Mouse (Mus musculus): Measurements from ENCODE around the gene Ntn5. TPM values are rescaled to one million over a fixed set of nuclear protein-coding genes. Genes with fewer than 3 reads are reported as not detected.

The Ntn5 gene
- polyA plus RNA-seq, 1 experiment from 2014 or later, result 0.34 TPM

DNA sequence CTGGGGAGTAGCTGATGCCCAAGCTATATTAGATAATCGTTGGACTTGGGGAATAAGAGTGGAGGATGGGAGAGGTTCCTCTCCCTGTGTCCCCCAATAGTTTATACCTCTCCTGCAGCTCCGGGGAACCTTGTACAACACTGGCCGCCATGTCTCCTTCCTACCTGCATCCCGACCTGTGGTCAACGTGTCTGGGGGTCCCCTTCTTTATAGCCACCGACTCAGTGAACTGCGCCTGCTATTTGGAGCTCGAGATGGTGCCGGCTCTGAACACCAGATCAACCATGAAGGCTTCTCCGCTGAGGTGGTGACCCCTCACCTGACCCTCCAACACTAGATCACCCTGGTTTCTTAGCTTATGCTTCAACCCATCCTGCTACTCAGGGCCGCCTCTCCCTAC lies 18.5 kb downstream of the Ntn5 start:
- H3K36me3 ChIP-seq (ENCODE audit: control insufficient read depth, insufficient read depth, low read length), result no peaks in the 10 kb centered on the region
- WGBS, result 93% methylated on average over 11 of the region's 11 CpGs
- no peak for ATAC-seq
- no peak overlapping the region for H3K4me2 ChIP-seq (ENCODE audit: low read depth, low read length)
- H3K27ac ChIP-seq (ENCODE audit: low read length), result no peak overlapping the region
- H3K4me1 ChIP-seq (ENCODE audit: control insufficient read depth, insufficient read depth, low read length), result peaks cover 40% of the 10 kb centered on the region
- no peak overlapping the region for H3K9ac ChIP-seq (ENCODE audit: low read depth, low read length)
- no peak overlapping the region for H3K4me3 ChIP-seq (ENCODE audit: low read length)
- no peaks in the 10 kb centered on the region for H3K9me3 ChIP-seq (ENCODE audit: control insufficient read depth, low read length)
- peaks cover 24% of the 10 kb centered on the region for H3K27me3 ChIP-seq (replicated peaks; ENCODE audit: control insufficient read depth, insufficient read depth, low read length)

DNA sequence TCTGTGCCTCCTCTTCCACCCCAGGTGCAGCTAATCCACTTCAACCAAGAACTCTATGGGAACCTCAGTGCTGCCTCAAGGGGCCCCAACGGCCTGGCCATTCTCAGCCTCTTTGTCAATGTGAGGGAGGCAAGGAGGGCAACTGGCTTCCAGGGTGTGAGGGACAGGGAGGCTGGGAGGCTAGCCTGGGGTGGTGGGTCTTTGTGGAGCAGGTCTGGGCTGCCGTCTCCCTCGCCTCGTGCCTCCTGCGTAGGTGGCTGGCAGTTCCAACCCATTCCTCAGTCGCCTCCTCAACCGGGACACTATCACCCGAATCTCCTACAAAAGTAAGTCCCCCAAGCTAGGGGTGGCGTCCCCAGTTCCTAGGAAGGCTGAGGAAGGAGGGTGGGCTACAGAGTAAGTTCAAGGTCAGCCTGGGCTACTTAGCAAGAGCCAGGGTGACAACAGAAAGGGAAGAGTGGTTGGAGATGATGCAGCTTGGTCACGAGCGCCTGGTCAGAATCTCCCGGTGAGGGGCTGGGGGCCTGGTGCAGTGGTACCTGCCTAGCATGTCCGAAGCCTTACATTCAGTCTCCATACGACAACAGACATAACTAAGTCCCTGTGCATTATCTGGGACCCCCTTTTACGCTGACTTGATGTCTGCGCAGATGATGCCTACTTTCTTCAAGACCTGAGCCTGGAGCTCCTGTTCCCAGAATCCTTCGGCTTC lies 19.1 kb downstream of the Ntn5 start:
- Histone ChIP-seq H3K27ac (ENCODE audit: low read length) (no peak overlapping the region), H3K4me2 (ENCODE audit: low read depth, low read length) (no peak overlapping the region), H3K4me3 (ENCODE audit: low read length) (no peak overlapping the region), H3K9me3 (ENCODE audit: control insufficient read depth, low read length) (no peaks in the 10 kb centered on the region), H3K9ac (ENCODE audit: low read depth, low read length) (peak overlapping the region; percentile 68; the same call in 1 of the 2 replicates), H3K4me1 (ENCODE audit: control insufficient read depth, insufficient read depth, low read length) (peaks cover 45% of the 10 kb centered on the region), H3K27me3 (replicated peaks; ENCODE audit: control insufficient read depth, insufficient read depth, low read length) (peaks cover 24% of the 10 kb centered on the region), H3K36me3 (ENCODE audit: control insufficient read depth, insufficient read depth, low read length) (no peaks in the 10 kb centered on the region)
- 90% methylated on average over 17 of the region's 17 CpGs for WGBS
- no peak for ATAC-seq

DNA sequence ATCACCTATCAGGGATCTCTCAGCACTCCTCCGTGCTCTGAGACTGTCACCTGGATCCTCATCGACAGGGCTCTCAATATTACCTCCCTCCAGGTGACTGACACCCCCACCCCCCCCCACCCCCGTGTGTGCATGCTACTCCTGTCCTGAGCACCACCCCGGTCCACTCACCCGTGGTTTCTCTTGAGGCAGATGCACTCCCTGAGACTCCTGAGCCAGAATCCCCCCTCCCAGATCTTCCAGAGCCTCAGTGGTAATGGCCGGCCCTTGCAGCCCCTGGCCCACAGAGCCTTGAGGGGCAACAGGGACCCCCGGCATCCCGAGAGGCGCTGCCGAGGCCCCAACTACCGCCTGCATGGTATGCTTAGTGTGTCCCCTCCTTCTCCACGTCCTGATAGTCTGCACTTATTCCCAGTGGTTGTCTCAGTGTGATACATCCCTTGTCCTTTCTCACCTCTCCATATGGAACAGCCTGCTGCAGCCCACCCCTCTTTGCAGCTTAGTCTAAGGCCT lies 19.8 kb downstream of the Ntn5 start:
- no peaks in the 10 kb centered on the region for H3K9me3 ChIP-seq (ENCODE audit: control insufficient read depth, low read length)
- peak overlapping the region; percentile 96 for H3K4me2 ChIP-seq (ENCODE audit: low read depth, low read length)
- peak overlapping the region; percentile 70 for H3K4me3 ChIP-seq (ENCODE audit: low read length)
- peak overlapping the region; percentile 68 for H3K9ac ChIP-seq (ENCODE audit: low read depth, low read length)
- peaks cover 51% of the 10 kb centered on the region for H3K4me1 ChIP-seq (ENCODE audit: control insufficient read depth, insufficient read depth, low read length)
- no peaks in the 10 kb centered on the region for H3K36me3 ChIP-seq (ENCODE audit: control insufficient read depth, insufficient read depth, low read length)
- ATAC-seq, result no peak
- peak overlapping the region; percentile 89 for H3K27ac ChIP-seq (ENCODE audit: low read length)
- peaks cover 20% of the 10 kb centered on the region for H3K27me3 ChIP-seq (replicated peaks; ENCODE audit: control insufficient read depth, insufficient read depth, low read length)
- WGBS, result 49% methylated on average over 12 of the region's 12 CpGs

DNA sequence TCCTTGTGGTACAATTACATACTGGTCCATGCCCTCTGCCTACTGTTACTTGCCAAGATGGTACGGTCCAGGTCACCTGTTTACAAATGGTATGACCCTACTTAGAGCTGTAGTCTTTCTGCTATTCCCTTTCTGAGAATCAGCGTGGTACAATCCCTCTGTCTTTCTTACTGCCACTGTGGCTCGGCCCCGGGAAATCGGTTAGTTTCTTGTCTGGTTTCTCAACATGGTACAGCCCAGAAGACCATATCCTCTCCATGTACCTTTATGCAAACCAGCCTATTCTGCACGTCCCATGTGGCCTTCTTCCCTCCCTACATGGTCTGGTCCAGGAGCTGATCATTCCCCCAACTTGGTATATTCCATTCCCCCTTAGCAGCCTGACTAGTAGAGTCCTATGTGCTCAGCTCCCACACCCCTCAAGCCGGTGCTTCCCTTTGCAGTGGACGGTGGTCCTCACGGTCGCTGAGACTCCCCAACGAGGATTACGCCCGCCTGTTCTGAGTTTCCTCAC lies 20.3 kb downstream of the Ntn5 start:
- peak overlapping the region; percentile 96 for H3K4me2 ChIP-seq (ENCODE audit: low read depth, low read length)
- peaks cover 16% of the 10 kb centered on the region for H3K27me3 ChIP-seq (replicated peaks; ENCODE audit: control insufficient read depth, insufficient read depth, low read length)
- peak overlapping the region; percentile 68 for H3K9ac ChIP-seq (ENCODE audit: low read depth, low read length)
- whole genome bisulfite sequencing, result 1% methylated on average over 13 of the region's 13 CpGs
- peak overlapping the region; percentile 70 for H3K4me3 ChIP-seq (ENCODE audit: low read length)
- no peaks in the 10 kb centered on the region for H3K9me3 ChIP-seq (ENCODE audit: control insufficient read depth, low read length)
- peaks cover 56% of the 10 kb centered on the region for H3K4me1 ChIP-seq (ENCODE audit: control insufficient read depth, insufficient read depth, low read length)
- no peaks in the 10 kb centered on the region for H3K36me3 ChIP-seq (ENCODE audit: control insufficient read depth, insufficient read depth, low read length)
- ATAC-seq, result peak; percentile 47
- H3K27ac ChIP-seq (ENCODE audit: low read length), result peak overlapping the region; percentile 89

DNA sequence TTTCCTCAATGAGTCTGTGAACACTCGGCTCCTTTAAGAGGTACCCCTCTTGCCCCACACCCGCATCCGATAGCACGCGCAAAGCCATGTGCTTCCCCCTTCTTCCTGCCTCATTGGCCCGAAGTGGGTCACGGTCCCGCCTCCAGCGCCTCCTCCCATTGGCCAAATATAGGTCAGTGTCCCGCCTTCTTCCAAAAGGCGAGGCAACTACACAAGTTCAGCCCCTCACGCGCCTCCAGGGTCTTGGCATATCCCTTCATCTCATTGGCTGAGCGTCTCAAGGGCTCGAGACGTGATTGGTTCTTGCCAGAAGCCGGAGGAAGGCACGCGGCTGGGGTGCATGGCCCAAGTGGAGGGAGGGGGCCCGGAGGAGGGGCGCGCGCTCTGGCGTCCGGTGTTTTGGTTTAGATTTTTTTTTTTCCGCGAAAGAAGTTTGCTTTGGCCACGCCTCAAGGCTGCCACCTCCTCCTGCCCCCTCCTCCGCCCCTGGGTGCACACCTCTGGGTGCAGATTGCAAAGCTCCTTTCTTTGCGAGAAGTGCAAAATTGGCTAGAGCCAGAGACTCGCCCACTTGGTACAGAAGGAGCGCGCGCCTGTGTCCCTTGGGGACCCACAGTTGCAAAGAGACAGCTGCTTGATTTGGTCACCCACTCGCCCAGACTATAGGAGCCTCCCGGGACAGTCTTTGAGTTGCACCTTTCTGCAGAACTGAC lies 21.1 kb downstream of the Ntn5 start, which contains the start of gene Dbp:
TSS of gene Dbp (plus strand) at position 359 of the 713 bp plus-strand sequence.
- ATAC-seq, result peak; percentile 79
- peaks cover 10% of the 10 kb centered on the region for H3K27me3 ChIP-seq (replicated peaks; ENCODE audit: control insufficient read depth, insufficient read depth, low read length)
- H3K9ac ChIP-seq (ENCODE audit: low read depth, low read length), result peak within 1 kb of the TSS; percentile 76
- H3K27ac ChIP-seq (ENCODE audit: low read length), result peak within 1 kb of the TSS; percentile 93
- H3K4me3 ChIP-seq (ENCODE audit: low read length), result peak within 1 kb of the TSS; percentile 70
- H3K9me3 ChIP-seq (ENCODE audit: control insufficient read depth, low read length), result no peaks in the 10 kb centered on the region
- WGBS, result 0% methylated on average over 36 of the region's 36 CpGs
- H3K4me2 ChIP-seq (ENCODE audit: low read depth, low read length), result peak within 1 kb of the TSS; percentile 99
- peaks cover 54% of the 10 kb centered on the region for H3K4me1 ChIP-seq (ENCODE audit: control insufficient read depth, insufficient read depth, low read length)
- no peaks in the 10 kb centered on the region for H3K36me3 ChIP-seq (ENCODE audit: control insufficient read depth, insufficient read depth, low read length)

DNA sequence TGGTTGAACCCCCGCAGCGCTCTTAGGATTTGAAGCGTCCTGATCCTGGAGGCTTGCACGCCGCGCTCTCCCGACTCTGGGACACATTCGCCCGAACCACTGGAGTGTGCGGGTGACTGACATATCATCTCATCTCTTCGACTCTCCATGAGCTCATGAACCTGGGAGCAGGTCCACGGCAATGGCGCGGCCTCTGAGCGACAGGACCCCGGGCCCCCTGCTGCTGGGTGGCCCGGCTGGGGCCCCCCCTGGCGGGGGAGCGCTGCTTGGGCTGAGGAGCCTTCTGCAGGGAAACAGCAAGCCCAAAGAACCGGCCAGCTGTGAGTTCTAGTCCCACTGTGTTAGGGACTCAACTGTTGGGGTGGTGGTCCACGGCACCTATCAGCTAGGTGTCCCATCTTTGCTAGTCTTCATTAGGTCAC lies 21.6 kb downstream of the Ntn5 start:
- WGBS, result under 1% methylated on average over 21 of the region's 21 CpGs

DNA sequence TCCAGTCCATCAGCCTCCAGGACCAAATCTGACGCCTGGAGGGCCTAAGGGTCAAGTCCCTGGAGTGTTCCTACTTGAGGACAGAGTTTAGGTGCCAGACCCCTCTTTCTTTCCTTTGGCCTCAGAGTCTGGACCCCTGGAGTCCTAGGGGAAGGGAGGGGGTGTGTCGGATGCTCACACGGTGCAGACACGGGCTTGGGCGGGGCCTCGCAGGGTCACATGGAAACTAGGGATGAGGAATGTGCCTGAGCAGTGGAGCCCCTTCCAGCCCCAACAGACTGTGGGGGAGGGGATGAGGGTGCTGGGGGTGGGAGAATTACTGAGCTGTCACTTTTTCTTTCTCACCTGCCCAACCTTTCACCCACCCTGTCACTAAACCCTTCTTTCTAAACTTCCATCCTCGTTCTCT lies 22.1 kb downstream of the Ntn5 start:
- Histone ChIP-seq H3K36me3 (ENCODE audit: control insufficient read depth, insufficient read depth, low read length) (peaks cover 5% of the 10 kb centered on the region), H3K4me3 (ENCODE audit: low read length) (peak overlapping the region; percentile 70), H3K9ac (ENCODE audit: low read depth, low read length) (peak overlapping the region; percentile 86), H3K9me3 (ENCODE audit: control insufficient read depth, low read length) (no peaks in the 10 kb centered on the region), H3K27ac (ENCODE audit: low read length) (peak overlapping the region; percentile 93), H3K27me3 (replicated peaks; ENCODE audit: control insufficient read depth, insufficient read depth, low read length) (0 out of 2 replicates have a peak, but pooled peaks cover 2% of the 10 kb centered on the region), H3K4me1 (ENCODE audit: control insufficient read depth, insufficient read depth, low read length) (peaks cover 52% of the 10 kb centered on the region), H3K4me2 (ENCODE audit: low read depth, low read length) (peak overlapping the region; percentile 99)
- WGBS, result 0% methylated on average over 7 of the region's 7 CpGs
- no peak for ATAC-seq

More for the DNA sequence above, 21.6 kb downstream of the Ntn5 start:
- peak overlapping the region; percentile 70 for H3K4me3 ChIP-seq (ENCODE audit: low read length)
- peak overlapping the region; percentile 99 for H3K4me2 ChIP-seq (ENCODE audit: low read depth, low read length)
- H3K9me3 ChIP-seq (ENCODE audit: control insufficient read depth, low read length), result no peaks in the 10 kb centered on the region
- peak; percentile 0; the same call in 1 of the 2 replicates for ATAC-seq
- H3K27ac ChIP-seq (ENCODE audit: low read length), result peak overlapping the region; percentile 93
- H3K27me3 ChIP-seq (replicated peaks; ENCODE audit: control insufficient read depth, insufficient read depth, low read length), result peaks cover 4% of the 10 kb centered on the region
- peaks cover 52% of the 10 kb centered on the region for H3K4me1 ChIP-seq (ENCODE audit: control insufficient read depth, insufficient read depth, low read length)
- peaks cover 2% of the 10 kb centered on the region for H3K36me3 ChIP-seq (ENCODE audit: control insufficient read depth, insufficient read depth, low read length)
- peak overlapping the region; percentile 76 for H3K9ac ChIP-seq (ENCODE audit: low read depth, low read length)

DNA sequence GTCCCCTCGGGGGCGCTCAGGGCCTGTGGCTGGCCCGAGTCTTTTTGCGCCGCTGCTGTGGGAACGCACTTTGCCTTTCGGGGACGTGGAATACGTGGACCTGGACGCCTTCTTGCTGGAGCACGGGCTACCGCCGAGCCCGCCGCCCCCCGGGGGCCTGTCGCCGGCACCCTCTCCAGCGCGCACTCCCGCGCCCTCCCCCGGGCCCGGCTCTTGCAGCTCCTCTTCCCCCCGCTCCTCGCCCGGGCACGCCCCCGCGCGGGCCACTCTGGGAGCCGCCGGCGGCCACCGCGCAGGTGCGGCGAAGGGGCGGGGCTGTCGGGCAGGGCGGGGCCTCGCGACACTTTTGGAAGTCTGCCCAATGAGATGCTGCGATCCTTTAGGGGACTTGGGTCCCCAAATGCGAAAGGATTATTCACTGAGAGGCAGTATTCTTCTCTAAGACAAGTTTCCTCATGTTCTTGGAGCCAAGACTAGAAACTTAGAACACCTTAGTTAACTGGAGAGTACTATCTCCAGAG lies 23.0 kb downstream of the Ntn5 start:
- Histone ChIP-seq H3K4me2 (ENCODE audit: low read depth, low read length) (peak overlapping the region; percentile 99), H3K4me1 (ENCODE audit: control insufficient read depth, insufficient read depth, low read length) (peaks cover 53% of the 10 kb centered on the region), H3K9me3 (ENCODE audit: control insufficient read depth, low read length) (no peaks in the 10 kb centered on the region), H3K27ac (ENCODE audit: low read length) (peak overlapping the region; percentile 85), H3K9ac (ENCODE audit: low read depth, low read length) (peak overlapping the region; percentile 86), H3K27me3 (replicated peaks; ENCODE audit: control insufficient read depth, insufficient read depth, low read length) (no peaks in the 10 kb centered on the region), H3K36me3 (ENCODE audit: control insufficient read depth, insufficient read depth, low read length) (peaks cover 12% of the 10 kb centered on the region), H3K4me3 (ENCODE audit: low read length) (peak overlapping the region; percentile 70)
- WGBS, result under 1% methylated on average over 37 of the region's 45 CpGs
- peak; percentile 6; the same call in 1 of the 2 replicates for ATAC-seq
